Mouse (Mus musculus) lung, adult 2 months (tissue): ENCODE measurements at regions not wholly inside any gene's neighbourhood (a gene's known extent, or its start where the extent isn't known, plus 50 kb on each side); places are given as distances from the start of the nearest gene placed in this dataset.

Source experiments
- CTCF ChIP-seq: fragments of 200-500 bp; IDR thresholded peaks from 2 replicates; pipeline ENCODE4 v1.5.1; 2011; ENCODE audit warnings: mild to moderate bottlenecking, low read length, control low read depth; ENCODE audit not compliant: insufficient read depth
- POLR2A ChIP-seq: fragments of 200-500 bp; IDR thresholded peaks from 2 replicates; pipeline ENCODE4 v1.6.1; 2011; ENCODE audit warnings: low read depth, mild to moderate bottlenecking, control low read depth, low read length, borderline replicate concordance; ENCODE audit errors: extremely low read depth

GRCm38 (mm10) chr7:115300241-115300640 lies 556.7 kb downstream of the Insc start:
- TF ChIP-seq CTCF = no peak
- TF ChIP-seq POLR2A = no peak
